Mouse (Mus musculus) CD8-positive naive resting alpha-beta T cell, adult 57 days (primary cell): ENCODE results near the gene Gpr182. TPM values are rescaled to one million over a fixed set of nuclear protein-coding genes. Genes with fewer than 3 reads are reported as not detected.

ENCODE experiments used
- total RNA-seq: library from RNA; stranded (reverse); gene quantifications from one replicate; pipeline ENCODE4 v1.2.4, GENCODE M21; 2023

The Gpr182 gene
- total RNA-seq = not detected

DNA sequence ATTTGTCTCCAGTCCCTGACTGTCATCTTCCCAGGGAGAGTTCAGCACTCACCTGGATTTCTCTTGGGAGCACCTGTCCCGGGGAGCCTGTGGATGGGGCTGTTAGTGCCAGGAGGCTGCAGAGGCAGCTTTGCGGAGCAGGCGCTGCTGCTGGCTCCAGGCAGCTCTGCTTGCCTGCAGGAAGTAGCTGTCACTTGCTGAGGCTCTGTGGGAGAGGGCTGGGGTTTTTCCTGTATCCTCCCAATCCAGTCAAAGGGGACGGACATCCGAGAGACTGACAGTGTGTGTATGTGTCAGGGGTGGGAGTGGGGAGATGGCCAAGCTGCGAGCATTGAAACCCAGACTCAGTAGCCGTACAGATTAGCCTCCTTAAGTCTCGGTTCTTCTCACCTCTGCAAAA is at the start of gene Gpr182:
Gpr182 (minus strand) TSS at position 185 of the 400 bp plus-strand sequence.

DNA sequence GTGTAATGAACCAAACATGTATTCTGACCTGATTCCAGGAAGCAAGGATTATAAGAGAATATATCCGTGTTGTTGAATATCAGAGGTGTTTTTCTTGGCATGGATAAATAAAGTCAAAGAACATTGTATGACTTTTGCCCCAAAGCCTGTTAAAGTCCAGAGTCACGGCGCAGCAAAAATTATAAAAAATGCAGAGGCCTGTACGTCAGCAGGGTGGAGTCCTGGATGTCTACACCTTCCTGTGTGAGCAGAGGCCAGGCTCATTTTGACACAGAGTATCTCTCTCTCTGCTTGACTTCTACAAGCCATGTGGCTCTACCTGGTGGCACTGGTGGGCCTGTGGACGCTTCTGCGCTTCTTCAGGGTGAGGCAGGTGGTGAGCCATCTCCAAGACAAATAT is 49.4 kb upstream of the Gpr182 start, which contains the start of gene Rdh16:
Rdh16 (plus strand) TSS at position 262 of the 400 bp plus-strand sequence.

DNA sequence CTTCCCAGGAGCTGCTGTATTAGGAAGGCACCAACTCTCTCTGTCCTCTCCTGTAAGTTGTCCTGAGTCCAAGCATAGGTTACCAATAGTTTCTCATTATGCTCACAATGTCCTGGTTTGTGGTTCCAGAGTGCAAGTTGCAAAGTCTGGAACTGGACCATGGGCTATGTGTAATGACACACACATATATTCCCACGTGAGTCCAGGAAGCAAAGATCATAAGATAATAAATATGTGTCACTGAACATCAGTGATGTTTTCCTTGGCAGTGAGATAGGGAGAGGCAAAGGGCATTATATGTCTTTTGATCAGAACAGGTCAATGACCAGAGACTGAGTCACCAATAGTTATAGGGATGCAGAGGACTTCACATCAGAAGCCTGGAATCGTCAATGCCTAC is 24.5 kb upstream of the Gpr182 start, which contains the start of gene Rdh9:
Rdh9 (plus strand) TSS at position 376 of the 400 bp plus-strand sequence.

DNA sequence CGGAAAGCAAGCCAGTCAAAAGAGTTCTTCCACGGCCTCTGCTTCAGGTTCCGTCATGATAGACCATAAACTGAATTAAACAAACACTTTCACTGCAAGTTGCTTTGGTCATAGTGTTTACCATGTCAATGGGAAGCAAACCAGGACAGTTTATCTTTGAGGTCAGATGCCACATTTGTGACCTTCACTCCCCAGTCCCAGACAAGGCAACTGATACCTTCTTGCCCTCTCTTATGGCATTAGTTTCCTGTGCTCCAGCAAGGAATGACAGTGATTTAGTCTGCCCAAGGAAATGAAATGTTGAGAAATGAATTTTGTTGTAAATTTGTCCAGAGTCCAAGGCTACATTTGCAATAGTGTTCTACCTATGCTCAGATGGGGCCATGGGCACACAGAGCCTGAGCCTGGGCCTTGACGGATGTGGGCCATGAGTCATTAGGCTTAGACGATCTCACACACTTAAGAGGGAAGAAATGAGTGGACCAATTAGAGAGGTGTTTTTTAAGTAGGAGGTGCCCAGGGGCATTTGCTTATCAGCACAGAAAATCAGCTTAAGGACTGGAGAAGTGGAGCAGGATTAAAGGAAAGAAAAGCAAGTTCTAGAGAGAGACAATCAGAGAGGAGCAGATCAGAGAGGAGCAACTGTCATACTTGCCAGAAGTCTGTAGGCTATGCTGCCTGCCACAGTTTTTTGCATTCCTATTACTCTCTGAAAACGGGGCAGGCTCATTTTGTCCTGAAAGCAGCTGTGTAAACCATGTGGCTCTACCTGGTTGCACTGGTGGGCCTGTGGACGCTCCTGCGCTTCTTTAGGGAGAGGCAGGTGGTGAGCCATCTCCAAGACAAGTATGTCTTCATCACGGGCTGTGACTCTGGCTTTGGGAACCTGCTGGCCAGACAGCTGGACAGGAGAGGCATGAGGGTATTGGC is 7.9 kb upstream of the Gpr182 start, which contains the start of the genes Rdh1 and Rdh16f1:
Rdh1 (plus strand) TSS at position 541 of the 930 bp plus-strand sequence.
Rdh16f1 (plus strand) TSS at position 607 of the 930 bp plus-strand sequence.

DNA sequence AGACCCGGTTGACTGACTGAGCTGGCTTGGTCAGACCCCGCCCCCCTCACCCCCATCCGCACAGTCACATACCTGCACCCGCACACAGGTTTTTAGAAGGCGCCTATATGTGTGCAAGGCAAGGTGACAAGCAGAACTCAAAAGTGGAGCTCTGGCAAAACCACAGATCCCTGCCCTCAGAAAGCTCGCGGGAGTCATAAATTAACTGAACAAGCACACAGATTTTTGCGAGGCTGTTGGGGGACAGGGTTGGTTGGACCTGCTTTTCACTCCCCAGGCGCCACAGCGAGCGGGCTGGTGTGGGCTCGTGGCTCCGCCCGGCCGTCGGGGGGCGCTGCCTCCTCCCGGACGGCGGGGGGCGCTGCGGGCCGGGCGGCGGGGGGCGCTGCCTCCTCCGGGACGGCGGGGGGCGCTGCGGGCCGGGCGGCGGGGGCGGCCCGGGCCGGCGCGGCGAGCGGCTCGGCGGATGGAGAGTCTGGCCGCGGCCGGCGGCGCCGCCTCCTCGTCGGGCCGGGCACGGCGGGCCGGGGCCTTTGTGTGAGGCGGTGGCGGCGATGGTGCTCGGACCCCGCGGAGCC is 12.4 kb downstream of the Gpr182 start, which contains the start of gene Zbtb39:
Zbtb39 (plus strand) TSS at position 456 of the 578 bp plus-strand sequence.

DNA sequence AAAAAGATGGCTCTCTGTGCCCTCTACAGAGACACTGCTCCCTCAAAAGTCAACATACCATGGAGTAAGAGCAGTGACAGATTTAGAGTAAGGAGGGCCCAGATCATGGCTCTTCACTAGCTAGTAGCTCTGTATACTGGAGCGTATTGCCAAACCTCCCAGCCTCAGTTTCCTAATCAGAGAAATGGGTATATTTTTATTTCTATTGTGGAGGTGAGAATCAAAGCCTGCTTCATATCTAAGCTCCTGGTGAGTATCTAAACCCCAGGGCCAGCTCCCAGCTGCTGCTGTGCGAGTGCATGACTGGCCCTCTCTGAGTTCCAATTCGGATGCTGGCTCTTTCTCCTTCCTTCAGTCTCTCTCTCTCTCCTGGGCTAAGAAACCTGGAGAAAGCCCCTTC is 27.4 kb downstream of the Gpr182 start, which contains the start of gene Tac2:
Tac2 (plus strand) TSS at position 301 of the 400 bp plus-strand sequence.

DNA sequence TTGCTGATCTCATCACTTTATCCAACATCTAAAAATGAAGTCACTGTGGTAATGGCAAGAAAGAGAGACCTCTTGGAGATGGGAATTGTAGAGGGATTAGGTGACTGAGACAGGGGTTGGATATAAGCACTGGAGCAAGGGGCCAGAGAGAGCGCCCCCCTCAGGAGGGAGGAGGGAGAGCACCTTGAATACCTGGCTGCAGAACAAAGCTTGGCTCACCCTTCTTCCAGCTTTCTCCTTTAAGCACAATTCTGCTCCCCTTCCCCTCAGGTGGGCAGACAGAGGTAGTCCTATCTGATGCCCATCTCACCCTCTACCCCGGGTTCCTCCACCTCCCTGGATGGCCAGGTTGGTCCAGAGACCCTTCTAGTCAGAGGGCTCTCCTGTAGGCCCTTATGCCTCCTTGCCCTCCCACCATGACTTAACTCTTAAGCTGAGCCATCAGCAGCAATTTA is 46.7 kb downstream of the Gpr182 start, which contains the start of gene Myo1a:
Myo1a (plus strand) TSS at position 405 of the 455 bp plus-strand sequence.

Other genes with a start within 250 kb of the Gpr182 start
- gene Ndufa4l2, start 236.8 kb downstream of the Gpr182 start, total RNA-seq = not detected
- gene Shmt2, start 229.3 kb downstream of the Gpr182 start, total RNA-seq = 117 TPM
- gene Nxph4, start 217.2 kb downstream of the Gpr182 start, total RNA-seq = not detected
- 3.0 TPM for gene Lrp1, start 130.6 kb downstream of the Gpr182 start, total RNA-seq
- 202 TPM for gene Stat6, start 108.7 kb downstream of the Gpr182 start, total RNA-seq
- 7.8 TPM for gene Nemp1, start 84.8 kb downstream of the Gpr182 start, total RNA-seq
- 42.3 TPM for gene Nab2, start 83.2 kb downstream of the Gpr182 start, total RNA-seq
- 0.43 TPM for gene Myo1a, start 46.6 kb downstream of the Gpr182 start, total RNA-seq
- gene Tac2, start 27.3 kb downstream of the Gpr182 start, total RNA-seq = not detected
- gene Zbtb39, start 12.2 kb downstream of the Gpr182 start, total RNA-seq = 11.4 TPM
- 0.40 TPM for gene Rdh1, start 8.0 kb upstream of the Gpr182 start, total RNA-seq
- 0.49 TPM for gene Rdh16f1, start 8.1 kb upstream of the Gpr182 start, total RNA-seq
- not detected for gene Rdh9, start 24.7 kb upstream of the Gpr182 start, total RNA-seq
- gene Rdh16, start 49.4 kb upstream of the Gpr182 start, total RNA-seq = not detected
- not detected for gene Rdh19, start 98.2 kb upstream of the Gpr182 start, total RNA-seq
- not detected for gene Rdh16f2, start 114.7 kb upstream of the Gpr182 start, total RNA-seq
- gene Rdh7, start 137.1 kb upstream of the Gpr182 start, total RNA-seq = not detected
- gene Sdr9c7, start 146.8 kb upstream of the Gpr182 start, total RNA-seq = not detected